Mouse (Mus musculus) midbrain, embryonic 10.5 days (tissue): ENCODE measurements around the gene Gm20877. TPM values are rescaled to one million over a fixed set of nuclear protein-coding genes. Genes with fewer than 3 reads are reported as not detected.
"Not testable (repeated sequence)": the region's sequence is repeated elsewhere in the genome, so short reads cannot be mapped to it uniquely, and the experiment has no call there.

ENCODE experiments used
- DNase-seq: peaks from one replicate; pipeline ENCODE4 v3.0.0-alpha.2; 2017; ENCODE audit warnings: low spot score
- H3K27ac ChIP-seq: fragments of 300-500 bp; sonication (generic); replicated peaks from 2 replicates; pipeline ENCODE4 v1.5.1; 2016; ENCODE audit warnings: mild to moderate bottlenecking
- H3K27me3 ChIP-seq: fragments of 300-500 bp; sonication (generic); 2 replicates; pipeline ENCODE4 v1.6.1; 2016; ENCODE audit warnings: low read depth, mild to moderate bottlenecking; ENCODE audit not compliant: poor library complexity, severe bottlenecking
- H3K36me3 ChIP-seq: fragments of 300-500 bp; sonication (generic); 2 replicates; pipeline ENCODE4 v1.6.1; 2016; ENCODE audit warnings: mild to moderate bottlenecking, moderate library complexity
- H3K4me1 ChIP-seq: fragments of 300-500 bp; sonication (generic); 2 replicates; pipeline ENCODE4 v1.6.1; 2016
- H3K4me3 ChIP-seq: fragments of 300-500 bp; sonication (generic); 2 replicates; pipeline ENCODE4 v1.5.1; 2016; ENCODE audit warnings: mild to moderate bottlenecking, moderate library complexity
- H3K9me3 ChIP-seq: fragments of 300-500 bp; sonication (generic); replicated peaks from 2 replicates; pipeline ENCODE4 v1.6.1; 2016; ENCODE audit warnings: mild to moderate bottlenecking
- WGBS: fragments of 180-500 bp; shearing (Covaris S2); methylation state at CpG from one replicate; pipeline ENCODE4 v1.1.7; 2016; 5-methylcytosine and 5-hydroxymethylcytosine counted together
- polyA plus RNA-seq: library from polyadenylated mRNA; unstranded; fragments of >200 nt; fragmentation: Nextera tagmentation; extraction: Ambion mirVana; gene quantifications from 2 replicates; pipeline ENCODE4 v1.2.1, GENCODE M21; 2016

Gm20877 gene
- polyA plus RNA-seq, result not detected in 2 replicates

DNA sequence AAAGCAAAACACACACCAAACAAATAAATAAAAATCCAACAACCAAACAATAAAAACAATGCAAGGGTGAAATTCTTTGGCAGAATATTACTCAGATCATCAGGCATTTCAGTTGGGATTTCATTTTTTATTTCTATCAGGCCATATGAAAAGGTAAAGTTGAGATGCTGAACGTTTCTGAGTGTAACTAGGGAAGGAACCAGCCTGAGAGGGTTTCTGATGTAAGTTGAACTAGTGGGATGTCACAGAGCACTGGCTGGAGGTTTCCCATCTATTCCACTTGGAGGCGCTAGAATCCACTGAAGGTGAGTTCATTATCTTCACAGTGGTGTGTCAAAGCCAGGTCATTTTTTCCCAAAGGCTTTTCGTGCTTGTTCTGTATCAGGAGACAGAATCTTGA, at the start of gene Gm20877:
TSS of gene Gm20877 (plus strand) at position 301 of the 400 bp plus-strand sequence.
- not testable (repeated sequence) for H3K27ac ChIP-seq, H3K27me3 ChIP-seq, H3K4me3 ChIP-seq, DNase-seq, H3K4me1 ChIP-seq, H3K9me3 ChIP-seq, H3K36me3 ChIP-seq
- no CpG with 5 or more reads among the region's 3 CpGs for WGBS
